18 mouse cellular contexts compared by ENCODE assay signal in genomic region chr3:49886220-49886945, GRCm38 (mm10).
A peak's percentile ranks its signal among the peaks of the same experiment; 100 is the strongest.
DNase-seq lines count a peak whose midpoint lies in the region; ATAC-seq lines count a peak whose summit lies in the region.
"Had no signal": no experiment of that assay in that cellular context is flagged by ENCODE, and none has a peak within 500 bp of the region (broad histone marks: within the 10 kb centered on the region; RNA-seq: fewer than 3 reads in every experiment).

No protein-coding gene starts in this region.

- H3K4me2 ChIP-seq in neural tube, embryonic 11.5 days (ENCODE audit: low read depth) = no peak overlapping the region
- H3K4me2 ChIP-seq in hindbrain, embryonic 14.5 days (replicated peaks) = peak overlapping the region; percentile 22
- H3K4me2 ChIP-seq in midbrain, embryonic 15.5 days = 0 out of 2 replicates have a peak overlapping the region, but pooled peaks have one; percentile 11
- H3K4me2 ChIP-seq: heart, embryonic 11.5 days; limb, embryonic 12.5 days had no signal

- no peaks in the 10 kb centered on the region for H3K9me3 ChIP-seq in neural tube, embryonic 11.5 days (ENCODE audit: control insufficient read depth, low read length)
- H3K9me3 ChIP-seq in hindbrain, embryonic 14.5 days (ENCODE audit: control insufficient read depth, low read length) = no peaks in the 10 kb centered on the region
- H3K9me3 ChIP-seq in midbrain, embryonic 15.5 days = no peaks in the 10 kb centered on the region
- H3K9me3 ChIP-seq: limb, embryonic 12.5 days had no signal

- peak overlapping the region; percentile 21; the same call in 1 of the 2 replicates for H3K27ac ChIP-seq in neural tube, embryonic 11.5 days (ENCODE audit: low read depth, low read length)
- H3K27ac ChIP-seq in hindbrain, embryonic 14.5 days = no peak overlapping the region
- H3K27ac ChIP-seq in midbrain, embryonic 15.5 days = no peak overlapping the region
- H3K27ac ChIP-seq: limb, embryonic 12.5 days had no signal

- H3K36me3 ChIP-seq in neural tube, embryonic 11.5 days (ENCODE audit: control insufficient read depth, insufficient read depth, low read length) = no peaks in the 10 kb centered on the region
- no peaks in the 10 kb centered on the region for H3K36me3 ChIP-seq in hindbrain, embryonic 14.5 days (replicated peaks; ENCODE audit: control insufficient read depth, insufficient read depth)
- H3K36me3 ChIP-seq in midbrain, embryonic 15.5 days (replicated peaks) = no peaks in the 10 kb centered on the region
- H3K36me3 ChIP-seq: limb, embryonic 12.5 days had no signal

- peak; percentile 96 for ATAC-seq in neural tube, embryonic 11.5 days (ENCODE audit: insufficient read depth, low FRiP score, low TSS enrichment)
- ATAC-seq in hindbrain, embryonic 14.5 days (ENCODE audit: low FRiP score) = peak; percentile 88
- peak; percentile 95 for ATAC-seq in midbrain, embryonic 15.5 days (replicated peaks)
- no peak for ATAC-seq in cerebellum, adult (ENCODE audit: insufficient number of reproducible peaks, low FRiP score, low TSS enrichment)
- ATAC-seq in monocyte, adult 5-6 weeks (replicated peaks; ENCODE audit: insufficient number of reproducible peaks, low FRiP score, low TSS enrichment, poor library complexity, severe bottlenecking) = no peak

- DNase-seq in neural tube, embryonic 11.5 days (ENCODE audit: low spot score) = peak; percentile 54
- DNase-seq in neural tube, embryonic 10.5 days (ENCODE audit: extremely low spot score, low spot score) = no peak
- peak; percentile 57 for DNase-seq in hindbrain, embryonic 14.5 days (ENCODE audit: low spot score)
- no peak for DNase-seq in layer of hippocampus, adult 9-10 months (ENCODE audit: low spot score)
- DNase-seq in cerebellum, adult 18-20 months = no peak
- DNase-seq: adrenal gland, postnatal 14 days; B cell, adult 2 months; heart, postnatal 36 days; kidney, adult 18-20 months; kidney, postnatal 36 days; layer of hippocampus, postnatal 36 days; lung, adult 18-20 months had no signal

- 28% methylated on average over 8 of the region's 8 CpGs for WGBS in neural tube, embryonic 11.5 days
- WGBS in hindbrain, embryonic 14.5 days = 18% methylated on average over 8 of the region's 8 CpGs
- WGBS in midbrain, embryonic 15.5 days = 8% methylated on average over 8 of the region's 8 CpGs

- peaks cover 9% of the 10 kb centered on the region for H3K4me1 ChIP-seq in neural tube, embryonic 11.5 days (ENCODE audit: control insufficient read depth, insufficient read depth, low read length)
- H3K4me1 ChIP-seq in hindbrain, embryonic 14.5 days (replicated peaks; ENCODE audit: control insufficient read depth, insufficient read depth, low read length) = peaks cover 5% of the 10 kb centered on the region; the same call in 1 of the 2 replicates
- H3K4me1 ChIP-seq in midbrain, embryonic 15.5 days = peaks cover 4% of the 10 kb centered on the region; the same call in 1 of the 2 replicates

- no peaks in the 10 kb centered on the region for H3K27me3 ChIP-seq in neural tube, embryonic 11.5 days (ENCODE audit: control insufficient read depth, insufficient read depth, low read length)
- no peaks in the 10 kb centered on the region for H3K27me3 ChIP-seq in hindbrain, embryonic 14.5 days (ENCODE audit: control insufficient read depth, insufficient read depth, low read length)
- no peaks in the 10 kb centered on the region for H3K27me3 ChIP-seq in midbrain, embryonic 15.5 days (replicated peaks)
- H3K27me3 ChIP-seq: limb, embryonic 12.5 days had no signal

- no peak overlapping the region for H3K9ac ChIP-seq in neural tube, embryonic 11.5 days (ENCODE audit: low read length)
- H3K9ac ChIP-seq in hindbrain, embryonic 14.5 days = no peak overlapping the region
- H3K9ac ChIP-seq in midbrain, embryonic 15.5 days = no peak overlapping the region
- H3K9ac ChIP-seq: limb, embryonic 12.5 days had no signal

- H3K4me3 ChIP-seq in neural tube, embryonic 11.5 days (ENCODE audit: low read depth, low read length) = no peak overlapping the region
- H3K4me3 ChIP-seq in hindbrain, embryonic 14.5 days (replicated peaks; ENCODE audit: low read length) = no peak overlapping the region
- no peak overlapping the region for H3K4me3 ChIP-seq in midbrain, embryonic 15.5 days
- H3K4me3 ChIP-seq: erythroblast, embryonic 14.5 days; limb, embryonic 12.5 days had no signal

Comparison
In these comparisons a context has a peak if more than half of its experiments do, and no peak if none do; other contexts are left out.
1. DNase-seq: peak in neural tube, embryonic 11.5 days (single experiment) and hindbrain, embryonic 14.5 days (single experiment); none in neural tube, embryonic 10.5 days (single experiment), layer of hippocampus, adult 9-10 months (single experiment) and cerebellum, adult 18-20 months (0 of 2).
2. ATAC-seq: peak in neural tube, embryonic 11.5 days (single experiment), hindbrain, embryonic 14.5 days (single experiment) and midbrain, embryonic 15.5 days (single experiment); none in cerebellum, adult (single experiment) and monocyte, adult 5-6 weeks (single experiment).